Mouse (Mus musculus) cerebellum, adult 9-11 months (tissue): Measurements from ENCODE around the gene Tpi1.
A peak's percentile ranks its signal among the peaks of the same experiment; 100 is the strongest.
"Not testable (repeated sequence)": the region's sequence is repeated elsewhere in the genome, so short reads cannot be mapped to it uniquely, and the experiment has no call there.

Source experiments
- DNase-seq: peaks from one replicate; pipeline ENCODE4 v3.0.0; 2022

Tpi1 gene

GRCm38 (mm10) chr6:124808358-124809012 lies 5.6 kb downstream of the Tpi1 start, which contains the start of gene Spsb2:
TSS of gene Spsb2 (plus strand) at chr6:124808661.
- DNase-seq = peak; percentile 73

DNA sequence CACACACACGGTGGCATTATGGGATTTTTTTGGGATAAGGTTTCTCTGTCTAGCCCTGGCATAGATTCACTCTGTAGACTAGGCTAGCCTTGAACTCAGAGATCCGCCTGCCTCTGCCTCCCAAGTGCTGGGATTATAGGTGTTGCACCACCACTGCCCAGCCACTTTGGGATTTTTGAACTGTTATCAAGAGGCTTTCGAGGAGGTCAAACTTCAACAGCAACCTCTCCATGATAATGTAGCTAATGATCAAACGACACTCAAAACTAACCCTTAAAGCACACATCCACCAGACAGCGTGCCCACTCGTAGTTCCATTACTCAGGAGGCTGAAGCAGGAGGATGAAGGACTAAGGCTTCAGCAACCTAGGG lies 6.1 kb downstream of the Tpi1 start:
- peak; percentile 37 for DNase-seq

- peak; percentile 27 for DNase-seq
Measured at GRCm38 (mm10) chr6:124807366-124807765, 6.7 kb downstream of the Tpi1 start.

DNA sequence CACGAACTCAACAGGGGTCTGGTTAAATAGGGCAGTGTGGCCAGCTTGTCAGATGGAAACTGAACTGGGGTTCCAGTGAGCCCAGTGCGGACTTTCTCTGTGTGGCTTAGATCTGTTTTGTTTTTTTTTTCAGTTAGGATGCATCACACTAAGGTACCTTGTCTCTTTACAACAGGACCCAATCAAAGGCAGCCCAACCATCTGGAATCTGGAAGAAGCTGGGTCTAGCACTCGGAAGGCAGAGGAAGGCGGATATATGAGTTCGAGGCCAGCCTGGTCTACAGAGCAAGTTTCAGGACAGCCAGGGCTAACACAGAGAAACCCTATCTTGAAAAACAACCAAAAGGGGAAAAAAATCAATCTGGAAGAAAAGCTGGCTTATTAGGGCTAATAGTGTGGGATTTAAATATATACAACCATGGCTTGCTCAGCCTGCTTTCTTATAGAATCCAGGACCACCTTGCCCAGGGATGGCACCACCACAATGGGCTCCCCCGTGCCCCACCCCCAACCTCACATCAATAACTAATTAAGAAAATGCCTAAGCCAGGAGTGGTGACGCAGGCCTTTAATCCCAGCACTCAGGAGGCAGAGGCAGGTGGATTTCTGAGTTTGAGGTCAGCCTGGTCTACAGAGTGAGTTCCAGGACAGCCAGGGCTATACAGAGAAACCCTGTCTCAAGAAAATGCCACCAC lies 7.5 kb downstream of the Tpi1 start:
- peak; percentile 51 for DNase-seq

- peak; percentile 93 for DNase-seq
Measured at GRCm38 (mm10) chr6:124805341-124806321, 8.5 kb downstream of the Tpi1 start.

DNA sequence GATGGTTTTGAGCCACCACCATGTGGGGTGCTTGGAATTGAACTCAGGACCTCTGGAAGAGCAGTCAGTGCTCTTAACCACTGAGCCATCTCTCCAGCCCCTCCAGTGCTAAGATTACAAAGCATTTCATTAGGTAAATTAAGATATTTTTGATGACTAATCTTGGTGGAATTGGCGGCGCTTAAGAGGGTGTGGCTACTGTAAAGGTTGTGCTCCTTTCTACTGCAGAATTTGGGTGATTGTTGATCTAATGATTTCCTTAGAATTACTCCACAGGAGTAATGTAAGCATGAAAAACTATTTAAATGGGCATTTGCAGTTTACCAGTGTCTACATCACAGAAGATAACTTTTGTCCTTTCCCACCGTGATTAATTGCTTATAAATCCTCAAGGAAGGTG lies 9.8 kb downstream of the Tpi1 start:
- no peak for DNase-seq

DNA sequence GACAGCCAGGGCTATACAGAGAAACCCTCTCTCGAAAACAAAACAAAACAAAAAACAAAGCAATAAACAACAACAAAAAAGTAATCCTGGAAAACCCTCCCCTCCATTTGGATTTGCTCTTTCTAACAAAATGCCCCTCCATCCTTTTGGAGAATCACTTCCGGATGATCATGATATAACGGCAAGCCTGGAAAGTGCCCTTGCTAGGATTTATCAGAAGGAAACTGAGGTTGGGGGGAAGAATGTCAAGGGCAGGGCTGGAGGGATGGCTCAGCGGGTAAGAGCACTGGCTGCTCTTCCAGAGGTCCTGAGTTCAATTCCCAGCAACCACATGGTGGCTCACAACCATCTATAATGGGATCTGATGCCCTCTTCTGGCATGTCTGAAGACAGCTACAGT lies 10.4 kb downstream of the Tpi1 start:
- not testable (repeated sequence) for DNase-seq

GRCm38 (mm10) chr6:124803061-124803460 lies 11.0 kb downstream of the Tpi1 start:
- no peak for DNase-seq

DNA sequence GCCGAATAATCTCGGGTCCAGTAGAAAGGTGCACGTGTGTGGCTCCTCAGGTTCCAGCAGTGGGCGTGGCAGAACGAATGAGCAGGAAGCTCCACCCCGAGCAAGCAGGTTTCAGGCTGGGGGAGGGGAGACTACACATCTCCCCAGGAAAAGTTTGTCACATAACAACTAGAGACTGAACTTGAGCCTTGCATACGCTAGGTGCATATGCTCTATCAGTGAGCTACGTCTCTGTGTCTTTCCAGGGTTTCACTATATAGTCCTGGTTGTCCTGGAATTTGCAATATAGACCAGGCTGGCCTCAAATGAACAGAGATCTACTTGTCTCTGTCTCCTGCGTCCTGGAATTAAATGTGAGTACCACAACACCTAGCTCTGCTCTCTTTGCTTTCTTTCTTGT lies 11.7 kb downstream of the Tpi1 start:
- DNase-seq = not testable (repeated sequence)

GRCm38 (mm10) chr6:124796200-124796599 lies 17.9 kb downstream of the Tpi1 start:
- DNase-seq = no peak

- DNase-seq = no peak
Measured at GRCm38 (mm10) chr6:124795781-124796180, 18.3 kb downstream of the Tpi1 start.

GRCm38 (mm10) chr6:124791911-124792310 lies 22.2 kb downstream of the Tpi1 start:
- no peak for DNase-seq

DNA sequence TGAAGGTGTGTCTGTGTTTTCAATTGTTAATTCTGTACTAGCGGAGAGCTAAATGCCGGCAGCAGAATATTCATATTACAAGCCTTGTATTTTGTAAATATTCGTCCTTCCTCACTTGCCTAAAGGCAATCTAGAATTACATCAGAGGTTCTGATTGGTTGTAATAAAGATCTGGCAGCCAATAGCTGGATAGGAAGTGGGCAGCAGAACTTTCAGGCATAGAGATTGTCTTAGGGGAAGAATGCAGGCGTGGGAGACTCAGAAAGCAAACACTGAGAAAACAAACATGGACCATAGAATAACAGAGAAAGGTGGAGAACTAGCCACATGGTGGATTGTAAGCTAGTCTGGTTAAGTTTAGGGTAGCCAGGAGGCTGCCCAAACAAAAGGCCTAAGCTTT lies 24.0 kb downstream of the Tpi1 start:
- DNase-seq = no peak

DNA sequence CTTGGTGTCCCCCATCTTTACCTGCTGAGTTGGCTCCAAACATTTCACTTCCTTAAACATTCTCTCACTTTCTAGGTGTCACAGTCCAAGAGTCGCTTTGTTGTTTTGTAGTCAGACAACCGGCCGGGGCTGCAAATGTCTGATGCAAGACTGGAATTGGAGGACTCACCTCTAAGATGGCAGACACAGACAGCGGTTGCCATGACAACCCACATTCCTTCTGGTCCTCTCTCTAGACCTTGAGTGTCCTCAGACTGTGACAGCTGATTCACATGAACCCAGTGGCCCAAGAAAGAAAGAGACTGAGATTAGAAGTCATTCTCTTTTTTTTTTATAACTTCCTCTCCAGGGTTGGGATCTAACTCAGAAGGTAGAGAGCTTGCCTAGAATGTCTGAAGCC lies 24.6 kb downstream of the Tpi1 start:
- no peak for DNase-seq

DNA sequence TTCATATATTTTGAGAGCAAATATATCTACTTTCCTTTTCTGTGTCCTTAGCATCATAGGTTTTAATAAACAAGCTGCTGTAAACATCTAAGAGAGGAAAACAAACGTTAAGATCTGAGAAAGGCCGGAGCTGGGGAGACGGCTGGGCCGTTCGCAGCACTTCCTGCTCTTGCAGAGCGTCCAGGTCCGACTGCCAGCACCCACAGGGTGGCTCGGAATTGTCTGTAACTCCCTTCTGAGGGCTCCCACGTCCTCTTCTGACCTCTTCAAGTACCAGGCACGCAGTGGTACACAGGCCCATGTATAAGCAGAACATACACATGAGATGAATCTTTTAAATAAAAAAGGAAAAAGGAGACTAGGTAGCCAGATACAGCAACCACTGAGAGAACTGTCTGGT lies 26.4 kb downstream of the Tpi1 start:
- peak; percentile 56 for DNase-seq

GRCm38 (mm10) chr6:124786756-124787420 lies 27.2 kb downstream of the Tpi1 start:
- DNase-seq = peak; percentile 93

- DNase-seq = no peak
Measured at GRCm38 (mm10) chr6:124782436-124782835, 31.7 kb downstream of the Tpi1 start.

- DNase-seq = no peak
Measured at GRCm38 (mm10) chr6:124780917-124781316, 33.2 kb downstream of the Tpi1 start.

- no peak for DNase-seq
Measured at GRCm38 (mm10) chr6:124779984-124780416, 34.1 kb downstream of the Tpi1 start.

DNA sequence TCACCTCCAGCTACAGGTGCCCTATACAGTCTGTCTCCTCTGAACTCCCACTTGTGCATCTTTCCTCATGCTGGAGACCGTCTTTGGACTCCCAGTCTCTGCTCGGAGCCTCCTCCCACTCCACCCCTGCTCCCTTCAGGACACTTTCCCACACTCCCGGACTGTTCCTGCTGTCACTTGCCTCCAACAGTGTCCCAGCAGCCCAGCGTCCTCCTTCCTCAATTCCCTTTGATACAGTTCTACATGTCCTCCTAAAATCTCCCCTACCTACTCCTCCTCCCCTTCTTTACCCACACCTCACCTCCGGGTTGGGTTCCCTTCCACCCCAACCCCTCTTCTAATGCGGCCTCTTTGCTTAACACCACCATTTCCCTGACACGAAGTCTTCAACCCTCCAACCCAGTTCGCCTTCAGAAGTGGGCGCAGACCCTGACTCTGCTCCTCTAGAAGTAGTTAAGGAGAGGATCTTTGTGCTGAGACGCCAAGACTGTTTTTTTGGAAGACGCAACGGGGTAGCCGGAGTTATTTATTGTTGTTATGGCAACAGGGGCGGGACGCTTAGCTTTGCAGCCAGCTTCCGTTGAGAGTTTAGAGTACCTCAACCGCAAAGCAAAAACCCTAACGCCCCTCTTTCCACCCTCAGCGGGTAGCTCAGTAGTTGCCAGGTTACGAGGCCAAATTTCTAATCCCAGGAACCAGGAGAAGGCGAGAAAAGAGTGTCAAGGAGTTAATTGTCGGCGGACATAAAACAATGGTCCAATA lies 34.7 kb downstream of the Tpi1 start, which contains the start of gene Lrrc23:
Gene Lrrc23, minus strand, starts transcription at position 506 of the 762 bp plus-strand sequence.
- peak; percentile 52 for DNase-seq

GRCm38 (mm10) chr6:124770511-124770910 lies 43.6 kb downstream of the Tpi1 start:
- DNase-seq = peak; percentile 74

- peak; percentile 68 for DNase-seq
Measured at GRCm38 (mm10) chr6:124770013-124770412, 44.1 kb downstream of the Tpi1 start.
